Mouse (Mus musculus): ENCODE data around the gene Nsdhl. TPM values are rescaled to one million over a fixed set of nuclear protein-coding genes. Genes with fewer than 3 reads are reported as not detected.

Nsdhl gene
- 30.7 and 32.6 TPM in 2 replicates for polyA plus RNA-seq (2012; rRNA removed)

- WGBS, result 4% methylated on average over 41 of the region's 41 CpGs
- TF ChIP-seq POLR2A (IDR thresholded peaks at IDR 0.05; ENCODE audit: borderline replicate concordance, insufficient read depth, low read length) (peak; percentile 29; the same call in 1 of the 2 replicates), CTCF (IDR thresholded peaks at IDR 0.05; ENCODE audit: borderline replicate concordance, insufficient read depth, low read depth, low read length) (no peak)
- peak; percentile 88 to 91 for DNase-seq
- H3K4me3 ChIP-seq (replicated peaks; ENCODE audit: insufficient read depth, low read depth, low read length), result peak within 1 kb of the TSS; percentile 92
- no peaks in the 10 kb centered on the region for H3K27me3 ChIP-seq (ENCODE audit: control insufficient read depth, insufficient read depth, low read length)
- no peak within 1 kb of the TSS for H3K27ac ChIP-seq (ENCODE audit: insufficient read depth, low read length)
- H3K4me1 ChIP-seq (ENCODE audit: control insufficient read depth, insufficient read depth, low read length), result no peaks in the 10 kb centered on the region
Measured at GRCm38 (mm10) chrX:72917884-72918681, at the start of gene Nsdhl, which contains the start of gene Cetn2. Gene Nsdhl, plus strand, starts transcription at chrX:72918557. Gene Cetn2, minus strand, starts transcription at chrX:72918411.

DNA sequence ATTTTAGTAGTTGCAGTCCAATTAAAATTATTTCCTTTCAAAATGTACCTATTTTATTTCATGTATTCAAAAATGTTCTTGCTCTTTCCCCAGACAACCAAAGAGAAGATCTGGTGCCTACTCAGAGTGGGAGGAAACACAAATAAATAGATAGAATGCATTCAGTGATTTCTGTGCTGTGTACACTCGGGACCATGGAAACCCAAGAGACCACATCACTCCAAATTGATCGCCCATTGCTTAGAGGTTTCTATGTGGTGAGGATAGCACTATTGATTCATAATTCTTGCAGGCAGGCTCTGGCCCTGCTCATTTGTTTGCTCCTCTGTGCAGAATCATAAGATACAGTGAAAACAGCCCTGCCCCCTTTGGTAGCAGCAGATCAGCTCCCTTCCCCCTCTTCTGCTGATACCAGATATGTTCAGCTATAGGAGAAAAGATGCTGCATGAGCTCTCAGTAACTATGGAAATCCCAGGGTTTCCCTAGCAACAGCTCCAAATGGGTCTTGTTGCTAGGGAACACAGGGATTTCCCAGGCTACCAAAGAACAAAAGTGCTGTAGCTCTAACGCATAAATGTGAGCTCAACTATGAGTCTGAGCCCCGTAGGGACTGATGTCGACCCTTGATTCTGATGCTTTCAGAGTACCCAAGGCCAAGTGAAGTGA lies 22.8 kb upstream of the Nsdhl start:
- Histone ChIP-seq H3K4me3 (replicated peaks; ENCODE audit: insufficient read depth, low read depth, low read length) (no peak overlapping the region), H3K27me3 (ENCODE audit: control insufficient read depth, insufficient read depth, low read length) (no peaks in the 10 kb centered on the region), H3K27ac (ENCODE audit: insufficient read depth, low read length) (no peak overlapping the region), H3K4me1 (ENCODE audit: control insufficient read depth, insufficient read depth, low read length) (no peaks in the 10 kb centered on the region)
- no peak for TF ChIP-seq CTCF (IDR thresholded peaks at IDR 0.05; ENCODE audit: borderline replicate concordance, insufficient read depth, low read depth, low read length)
- TF ChIP-seq POLR2A (IDR thresholded peaks at IDR 0.05; ENCODE audit: borderline replicate concordance, insufficient read depth, low read length), result no peak
- WGBS, result 23% methylated on average over 5 of the region's 5 CpGs
- DNase-seq, result no peak

GRCm38 (mm10) chrX:72896055-72896437 lies 22.3 kb upstream of the Nsdhl start:
- TF ChIP-seq POLR2A (IDR thresholded peaks at IDR 0.05; ENCODE audit: borderline replicate concordance, insufficient read depth, low read length) (no peak), CTCF (IDR thresholded peaks at IDR 0.05; ENCODE audit: borderline replicate concordance, insufficient read depth, low read depth, low read length) (no peak)
- Histone ChIP-seq H3K4me1 (ENCODE audit: control insufficient read depth, insufficient read depth, low read length) (no peaks in the 10 kb centered on the region), H3K4me3 (replicated peaks; ENCODE audit: insufficient read depth, low read depth, low read length) (no peak overlapping the region), H3K27ac (ENCODE audit: insufficient read depth, low read length) (no peak overlapping the region), H3K27me3 (ENCODE audit: control insufficient read depth, insufficient read depth, low read length) (no peaks in the 10 kb centered on the region)
- 52% methylated on average over 1 of the region's 1 CpGs for WGBS
- DNase-seq, result no peak

- no peaks in the 10 kb centered on the region for H3K27me3 ChIP-seq (ENCODE audit: control insufficient read depth, insufficient read depth, low read length)
Measured at GRCm38 (mm10) chrX:72902530-72902929, 15.8 kb upstream of the Nsdhl start.

GRCm38 (mm10) chrX:72907619-72908403 lies 10.5 kb upstream of the Nsdhl start:
- no peaks in the 10 kb centered on the region for H3K27me3 ChIP-seq (ENCODE audit: control insufficient read depth, insufficient read depth, low read length)
- DNase-seq, result no peak
- H3K4me1 ChIP-seq (ENCODE audit: control insufficient read depth, insufficient read depth, low read length), result no peaks in the 10 kb centered on the region
- no peak overlapping the region for H3K27ac ChIP-seq (ENCODE audit: insufficient read depth, low read length)
- WGBS, result 72% methylated on average over 6 of the region's 6 CpGs
- TF ChIP-seq CTCF (IDR thresholded peaks at IDR 0.05; ENCODE audit: borderline replicate concordance, insufficient read depth, low read depth, low read length) (no peak), POLR2A (IDR thresholded peaks at IDR 0.05; ENCODE audit: borderline replicate concordance, insufficient read depth, low read length) (no peak)
- no peak overlapping the region for H3K4me3 ChIP-seq (replicated peaks; ENCODE audit: insufficient read depth, low read depth, low read length)

More at GRCm38 (mm10) chrX:72902530-72902929, 15.8 kb upstream of the Nsdhl start:
- Histone ChIP-seq H3K4me3 (replicated peaks; ENCODE audit: insufficient read depth, low read depth, low read length) (no peak overlapping the region), H3K27ac (ENCODE audit: insufficient read depth, low read length) (no peak overlapping the region), H3K4me1 (ENCODE audit: control insufficient read depth, insufficient read depth, low read length) (no peaks in the 10 kb centered on the region)
- 41% methylated on average over 1 of the region's 1 CpGs for WGBS
- no peak for DNase-seq
- TF ChIP-seq POLR2A (IDR thresholded peaks at IDR 0.05; ENCODE audit: borderline replicate concordance, insufficient read depth, low read length) (no peak), CTCF (IDR thresholded peaks at IDR 0.05; ENCODE audit: borderline replicate concordance, insufficient read depth, low read depth, low read length) (no peak)

DNA sequence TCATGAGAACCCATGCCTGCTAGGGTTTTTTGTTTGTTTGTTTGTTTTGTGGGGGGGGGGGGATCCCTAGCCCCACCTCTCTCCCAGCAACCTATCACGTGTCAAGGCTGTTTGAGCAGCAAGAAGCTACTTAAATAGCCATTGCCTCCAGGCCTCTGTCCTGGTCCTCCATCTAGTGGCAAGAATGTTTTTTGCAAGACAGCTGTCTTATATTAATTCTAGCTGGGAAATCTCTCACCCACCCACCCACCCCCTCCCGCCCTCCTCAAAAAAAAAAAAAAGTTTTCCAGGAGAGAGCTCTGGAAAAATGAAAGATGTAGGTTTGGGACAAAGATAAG lies 10.0 kb upstream of the Nsdhl start:
- DNase-seq, result peak in 1 of 2 experiments; percentile 3
- Histone ChIP-seq H3K4me1 (ENCODE audit: control insufficient read depth, insufficient read depth, low read length) (no peaks in the 10 kb centered on the region), H3K27me3 (ENCODE audit: control insufficient read depth, insufficient read depth, low read length) (no peaks in the 10 kb centered on the region), H3K4me3 (replicated peaks; ENCODE audit: insufficient read depth, low read depth, low read length) (no peak overlapping the region), H3K27ac (ENCODE audit: insufficient read depth, low read length) (no peak overlapping the region)
- WGBS, result 14% methylated on average over 2 of the region's 2 CpGs
- no peak for TF ChIP-seq POLR2A (IDR thresholded peaks at IDR 0.05; ENCODE audit: borderline replicate concordance, insufficient read depth, low read length)
- peak; percentile 3; the same call in 1 of the 2 replicates for TF ChIP-seq CTCF (IDR thresholded peaks at IDR 0.05; ENCODE audit: borderline replicate concordance, insufficient read depth, low read depth, low read length)

DNA sequence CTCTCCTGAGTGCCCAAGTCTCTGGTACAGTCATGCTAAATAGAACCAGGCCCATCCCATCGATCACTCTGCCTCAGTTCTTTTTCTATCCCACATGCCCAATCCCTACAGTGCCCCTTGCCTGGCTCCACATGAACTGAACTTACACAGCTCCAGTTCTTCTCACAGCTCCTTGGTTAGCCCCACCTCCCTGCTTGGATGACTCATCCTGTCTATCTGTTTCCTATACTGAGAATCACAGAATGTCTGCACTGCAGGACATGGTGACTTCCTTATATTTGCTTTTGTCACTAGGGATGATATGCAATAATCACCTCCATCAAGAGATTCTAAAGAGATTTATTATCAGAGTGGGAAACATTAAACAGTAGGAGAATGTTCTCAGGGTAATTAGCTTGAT lies 6.7 kb upstream of the Nsdhl start:
- Histone ChIP-seq H3K4me1 (ENCODE audit: control insufficient read depth, insufficient read depth, low read length) (no peaks in the 10 kb centered on the region), H3K4me3 (replicated peaks; ENCODE audit: insufficient read depth, low read depth, low read length) (no peak overlapping the region), H3K27ac (ENCODE audit: insufficient read depth, low read length) (no peak overlapping the region), H3K27me3 (ENCODE audit: control insufficient read depth, insufficient read depth, low read length) (no peaks in the 10 kb centered on the region)
- 71% methylated on average over 1 of the region's 1 CpGs for WGBS
- no peak for DNase-seq
- no peak for TF ChIP-seq POLR2A (IDR thresholded peaks at IDR 0.05; ENCODE audit: borderline replicate concordance, insufficient read depth, low read length)
- TF ChIP-seq CTCF (IDR thresholded peaks at IDR 0.05; ENCODE audit: borderline replicate concordance, insufficient read depth, low read depth, low read length), result no peak

Measured in cerebellum, adult 2 months (tissue).